Mouse (Mus musculus): Measurements from ENCODE around the gene Stx6.

Gene Stx6

DNA sequence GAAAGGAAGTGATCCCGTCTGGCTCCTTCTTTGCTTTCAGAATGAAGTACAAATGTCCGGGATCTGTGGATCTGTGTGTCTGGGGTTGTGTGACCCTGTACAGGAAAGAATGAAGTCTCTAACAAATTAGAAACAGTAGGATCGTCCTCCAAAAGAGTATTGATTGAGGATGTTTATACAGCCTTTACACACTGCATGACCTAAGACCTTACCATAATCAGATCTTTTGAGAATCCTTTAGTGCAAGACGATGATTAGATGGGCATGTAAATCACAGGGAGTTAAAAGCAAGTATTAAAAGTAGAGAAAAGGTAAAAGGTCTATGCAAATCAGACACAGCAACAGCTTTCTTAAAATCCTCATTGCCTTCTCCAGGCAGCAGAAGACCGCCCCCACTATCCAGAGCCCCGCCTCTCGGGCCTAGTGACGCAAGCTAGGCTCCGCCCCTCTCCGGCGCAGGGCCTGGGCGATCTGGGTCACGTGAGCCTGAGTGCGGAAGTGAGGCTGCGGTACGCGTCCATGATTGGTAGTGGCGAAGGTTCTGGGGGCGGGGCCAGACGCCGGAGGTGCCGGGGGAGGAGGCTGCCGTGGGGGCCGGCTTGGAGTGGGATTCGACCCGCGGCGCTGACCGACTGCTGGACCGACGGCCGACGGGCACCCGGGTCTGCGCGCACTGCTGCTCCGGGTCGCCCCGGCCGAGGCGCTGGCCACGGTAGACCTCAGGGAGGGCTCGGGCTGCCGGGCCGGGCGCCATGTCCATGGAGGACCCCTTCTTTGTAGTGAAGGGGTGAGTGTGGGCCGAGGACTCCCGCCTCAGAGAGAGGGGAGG is at the start of gene Stx6:
Stx6 (plus strand) TSS at position 575 of the 829 bp plus-strand sequence.
- peak; percentile 100 for DNase-seq (ENCODE audit: low spot score)

- no peak for DNase-seq (ENCODE audit: low spot score)
Measured at GRCm38 (mm10) chr1:155109387-155110350, 48.8 kb upstream of the Stx6 start.

- no peak for DNase-seq (ENCODE audit: low spot score)
Measured at GRCm38 (mm10) chr1:155111491-155111890, 47.0 kb upstream of the Stx6 start.

DNA sequence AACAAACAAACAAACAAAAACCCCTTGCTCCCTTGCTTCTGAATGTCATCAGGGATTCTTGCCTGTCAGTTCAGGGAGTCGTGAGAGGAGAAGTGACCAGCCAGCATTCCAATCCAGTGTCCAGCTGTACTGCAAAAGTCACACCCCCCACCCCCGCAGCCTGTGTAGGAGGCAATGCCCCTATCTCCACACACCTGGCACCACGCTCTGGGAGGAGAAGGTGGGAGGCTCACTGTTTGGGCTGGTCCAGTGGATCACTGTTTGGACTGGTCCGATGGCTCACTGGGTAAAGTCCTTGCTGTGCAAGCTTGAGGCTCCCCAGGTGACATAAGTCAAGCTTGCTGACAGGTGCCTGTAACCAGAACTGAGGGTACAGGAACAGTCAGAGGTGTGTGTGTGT is 46.4 kb upstream of the Stx6 start:
- DNase-seq (ENCODE audit: low spot score), result peak; percentile 54

DNA sequence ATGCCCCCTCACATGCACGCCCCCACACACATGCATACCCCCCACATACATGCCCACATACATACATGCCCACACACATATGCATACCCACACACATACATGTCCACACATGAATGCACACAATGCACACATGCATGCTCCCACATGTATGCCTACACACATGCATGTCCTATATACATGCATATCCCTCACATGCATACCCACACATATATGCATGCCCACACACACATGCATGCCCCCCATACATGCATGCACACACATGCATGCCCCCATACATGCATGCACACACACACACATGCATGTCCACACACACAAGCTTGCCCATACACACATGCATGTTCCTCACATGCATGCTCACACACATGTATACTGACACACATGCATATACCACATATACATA is 45.6 kb upstream of the Stx6 start:
- DNase-seq (ENCODE audit: low spot score), result no peak

DNA sequence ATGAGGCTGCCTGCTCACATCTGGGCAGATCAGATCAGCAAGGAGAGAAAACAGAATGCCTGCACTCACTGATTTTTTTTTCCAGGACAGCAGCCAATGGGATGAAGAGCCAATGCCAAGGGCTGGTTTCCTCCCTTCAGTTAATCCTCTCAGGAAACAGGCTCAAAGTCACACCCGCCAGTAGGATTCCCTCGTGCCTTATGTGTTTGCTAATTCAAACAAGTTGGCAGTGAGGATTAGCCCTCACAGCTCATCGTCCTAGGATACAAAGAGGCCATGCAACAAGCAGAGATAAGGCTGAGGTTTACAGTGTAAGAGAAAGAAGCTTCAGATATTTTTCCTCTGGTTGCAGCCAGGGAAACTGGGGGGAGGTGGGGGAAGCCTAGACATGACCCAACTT is 44.6 kb upstream of the Stx6 start:
- DNase-seq (ENCODE audit: low spot score), result no peak

GRCm38 (mm10) chr1:155119719-155120118 is 38.8 kb upstream of the Stx6 start:
- DNase-seq (ENCODE audit: low spot score), result no peak

- peak; percentile 45 for DNase-seq (ENCODE audit: low spot score)
Measured at GRCm38 (mm10) chr1:155121977-155122939, 36.3 kb upstream of the Stx6 start.

- no peak for DNase-seq (ENCODE audit: low spot score)
Measured at GRCm38 (mm10) chr1:155124397-155124796, 34.1 kb upstream of the Stx6 start.

- no peak for DNase-seq (ENCODE audit: low spot score)
Measured at GRCm38 (mm10) chr1:155126716-155127115, 31.8 kb upstream of the Stx6 start.

- DNase-seq (ENCODE audit: low spot score), result no peak
Measured at GRCm38 (mm10) chr1:155127429-155127934, 31.0 kb upstream of the Stx6 start.

DNA sequence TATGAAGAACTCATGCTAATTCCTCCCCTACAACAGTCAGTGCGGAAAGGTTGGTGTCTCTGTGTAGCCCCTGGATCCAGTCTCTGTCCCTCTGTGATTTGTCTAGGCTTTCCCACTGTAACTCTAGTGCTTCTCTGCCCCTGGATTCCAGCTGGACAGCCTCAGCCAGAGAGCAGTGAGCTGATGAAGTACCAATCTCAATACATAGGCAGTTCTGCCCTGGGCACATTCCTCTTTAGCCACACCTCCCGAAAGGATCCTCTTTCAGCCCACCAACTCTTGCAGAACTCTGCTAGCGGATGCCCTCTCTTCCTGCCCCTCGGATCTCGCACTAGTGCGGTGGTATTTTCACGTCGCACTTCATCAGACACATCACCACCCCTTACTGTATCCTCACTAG is 23.6 kb upstream of the Stx6 start:
- DNase-seq (ENCODE audit: low spot score), result no peak

DNA sequence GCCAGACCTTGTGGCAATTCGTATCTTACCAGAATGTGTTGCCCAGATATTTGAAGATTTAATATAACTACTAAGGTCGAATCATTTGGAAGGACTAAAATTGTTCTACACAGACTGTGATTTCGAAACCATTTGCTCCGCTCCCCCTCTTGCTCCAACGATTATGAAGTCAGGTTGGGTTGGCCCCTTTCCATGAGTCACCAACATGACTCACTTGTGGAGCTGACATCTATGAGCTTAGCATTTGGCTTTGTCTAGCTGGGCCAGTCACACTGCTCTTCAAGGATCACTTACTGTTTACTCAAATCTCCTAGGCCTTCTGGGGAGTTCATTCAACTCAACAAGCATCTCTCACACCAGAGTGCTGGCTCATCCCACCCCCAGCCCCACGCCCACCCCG is 19.7 kb upstream of the Stx6 start:
- no peak for DNase-seq (ENCODE audit: low spot score)

GRCm38 (mm10) chr1:155140076-155140475 is 18.4 kb upstream of the Stx6 start:
- DNase-seq (ENCODE audit: low spot score), result peak; percentile 67

- DNase-seq (ENCODE audit: low spot score), result no peak
Measured at GRCm38 (mm10) chr1:155145620-155146019, 12.9 kb upstream of the Stx6 start.

DNA sequence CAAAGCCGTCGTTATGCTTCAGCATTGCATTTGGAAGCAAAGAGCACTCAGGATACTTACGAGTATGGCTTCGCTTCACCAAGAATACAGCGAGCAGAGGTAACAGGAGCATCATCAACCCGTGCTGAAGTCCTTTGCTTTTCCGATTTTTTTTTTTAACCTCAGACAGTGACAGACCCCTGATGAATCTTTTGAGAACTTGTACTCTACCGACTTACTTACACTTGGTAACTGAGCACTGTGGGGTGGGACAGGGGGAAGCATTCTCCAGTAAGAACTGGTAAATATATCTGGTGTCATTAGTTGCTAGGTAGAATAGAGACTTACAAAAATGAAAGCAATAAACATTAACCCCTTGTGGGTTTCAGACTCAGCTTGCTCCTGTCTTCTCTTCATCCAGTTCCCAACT is 11.9 kb upstream of the Stx6 start, which contains the start of gene Mr1:
Mr1 (minus strand) TSS at position 243 of the 409 bp plus-strand sequence.
- no peak for DNase-seq (ENCODE audit: low spot score)

DNA sequence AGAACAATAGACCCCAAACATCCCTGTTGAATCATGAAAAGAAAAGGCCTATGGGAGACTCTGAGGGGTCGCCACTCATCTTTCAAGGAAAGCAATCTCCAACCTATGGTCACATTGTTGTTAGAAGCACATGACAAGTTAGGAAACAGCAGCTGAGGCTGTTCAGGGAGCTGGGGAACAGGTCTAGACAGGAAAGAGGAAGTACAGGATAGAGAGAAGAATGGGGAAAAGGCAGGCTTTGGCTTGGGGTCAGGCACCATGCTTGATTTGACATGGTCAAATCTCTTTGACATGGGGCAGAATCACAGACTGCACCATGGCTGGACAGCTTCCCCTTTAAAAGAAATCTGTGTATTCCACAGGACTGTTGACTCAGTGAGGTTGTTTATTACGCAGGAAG is 11.3 kb upstream of the Stx6 start:
- DNase-seq (ENCODE audit: low spot score), result no peak

GRCm38 (mm10) chr1:155149403-155149802 is 9.1 kb upstream of the Stx6 start:
- DNase-seq (ENCODE audit: low spot score), result no peak

DNA sequence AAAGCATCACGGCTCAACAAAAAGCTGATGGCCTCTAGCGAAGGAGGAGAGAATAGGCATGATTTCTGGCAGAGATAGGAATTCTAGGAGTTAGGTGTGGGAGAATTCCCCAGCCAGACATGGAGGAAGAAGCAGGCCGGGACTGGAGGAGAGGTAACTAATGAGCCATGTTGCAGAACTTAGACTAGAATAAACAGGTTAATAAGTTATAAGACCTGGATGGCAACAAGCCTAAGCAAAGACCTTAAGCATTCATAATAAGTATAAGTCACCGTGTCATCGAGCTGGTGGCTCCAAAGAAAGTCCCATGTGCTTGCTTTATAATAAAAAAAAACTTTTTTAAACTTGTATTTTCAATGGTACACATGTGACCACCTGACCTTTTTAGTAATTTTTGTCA is 7.7 kb upstream of the Stx6 start:
- no peak for DNase-seq (ENCODE audit: low spot score)

DNA sequence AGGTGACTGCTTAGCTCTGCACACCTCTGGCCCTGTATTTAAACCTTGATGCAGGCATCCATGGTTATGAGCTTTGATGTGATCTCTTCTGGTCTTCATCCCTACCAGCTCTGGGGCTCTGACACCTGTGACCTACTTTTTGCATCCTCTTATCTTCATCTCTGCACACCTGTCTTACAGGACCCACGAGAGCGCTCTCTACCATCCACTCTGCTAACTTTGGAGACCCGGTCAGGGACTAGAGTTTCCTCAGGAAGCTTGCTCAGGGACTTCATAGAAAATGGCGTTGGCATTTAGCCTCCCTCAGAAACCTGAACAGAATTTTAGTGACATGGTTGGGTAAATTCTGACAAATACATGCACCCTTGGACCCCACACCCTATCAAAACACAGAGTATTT is 4.6 kb upstream of the Stx6 start:
- no peak for DNase-seq (ENCODE audit: low spot score)

DNA sequence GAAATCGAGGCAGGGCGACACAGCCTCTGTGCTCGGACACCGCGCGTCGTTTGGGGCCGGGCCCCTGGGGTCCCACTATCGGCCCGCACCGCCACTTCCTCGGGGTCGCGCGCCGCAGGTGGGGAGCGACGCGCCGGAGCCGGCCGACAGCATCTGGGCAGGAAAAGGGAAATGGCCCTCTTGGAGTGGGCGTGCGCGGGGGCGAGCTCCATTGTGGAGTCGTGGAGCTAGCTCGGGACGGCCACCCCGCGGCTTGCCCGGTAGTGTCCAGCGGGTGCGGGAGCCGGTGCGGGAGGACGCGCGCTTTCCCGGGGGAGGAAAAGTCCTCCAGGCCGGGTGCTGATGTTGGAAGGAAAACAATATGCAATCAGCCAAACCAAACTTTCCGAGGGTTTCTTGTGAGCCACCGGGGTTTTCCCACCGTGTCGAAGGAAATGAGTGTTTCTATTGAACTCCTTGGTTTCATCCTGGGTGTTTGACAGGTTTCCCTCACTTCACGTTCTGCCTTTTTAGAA is 512 bp downstream of the Stx6 start:
- peak; percentile 81 for DNase-seq (ENCODE audit: low spot score)

All from testis, postnatal 10 days (tissue).